Mouse (Mus musculus): Measurements from ENCODE around the gene Dlk2. TPM values are rescaled to one million over a fixed set of nuclear protein-coding genes. Genes with fewer than 3 reads are reported as not detected.

Gene Dlk2
- polyA plus RNA-seq, 1 experiment, result 81.5 TPM

DNA sequence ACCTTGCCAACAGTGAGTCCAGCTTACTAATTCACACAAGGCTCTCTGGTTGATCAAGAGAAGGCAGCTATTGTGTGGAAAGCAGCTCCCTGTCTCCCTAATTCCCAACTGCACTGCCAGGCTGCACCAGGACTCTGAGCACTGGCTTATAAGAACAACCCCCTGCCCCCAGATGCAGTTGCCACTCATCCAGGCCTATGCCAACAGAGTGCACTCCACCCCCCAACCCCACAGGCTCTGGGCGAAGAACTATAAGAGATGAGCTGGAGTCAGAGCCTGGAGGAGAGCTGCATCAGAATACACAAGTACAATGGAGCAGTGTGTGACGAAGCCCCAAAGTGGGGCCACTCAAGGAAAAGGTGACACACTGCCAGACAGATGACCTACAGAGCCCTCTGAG is 25.2 kb upstream of the Dlk2 start:
- DNase-seq (ENCODE audit: extremely low spot score in 1 of 2, low spot score in 1 of 2), result no peak

GRCm38 (mm10) chr17:46272675-46273074 is 24.5 kb upstream of the Dlk2 start:
- no peak for DNase-seq (ENCODE audit: extremely low spot score in 1 of 2, low spot score in 1 of 2)

- peak in 1 of 2 experiments; percentile 72 for DNase-seq (ENCODE audit: extremely low spot score in 1 of 2, low spot score in 1 of 2)
Observed at GRCm38 (mm10) chr17:46273803-46274236, 23.4 kb upstream of the Dlk2 start.

DNA sequence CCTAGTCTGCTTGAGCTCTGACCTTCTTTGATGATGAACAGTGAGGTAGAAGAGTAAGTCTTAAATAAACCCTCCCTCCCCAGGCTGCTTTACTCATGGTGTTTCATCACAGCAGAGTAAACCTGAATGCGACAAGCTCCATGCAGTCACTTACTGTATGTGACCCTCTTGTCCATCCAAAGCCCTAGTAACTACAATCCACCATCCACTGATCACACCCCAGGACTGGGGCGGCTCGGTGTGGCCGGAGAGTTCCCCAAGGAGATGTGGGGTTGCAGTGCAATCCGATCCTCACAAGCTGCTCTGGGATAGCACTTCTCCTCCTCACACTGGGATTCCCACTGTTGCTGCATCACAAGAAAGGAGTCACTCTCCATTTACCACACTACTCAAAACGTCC is 22.8 kb upstream of the Dlk2 start:
- DNase-seq (ENCODE audit: extremely low spot score in 1 of 2, low spot score in 1 of 2), result no peak

DNA sequence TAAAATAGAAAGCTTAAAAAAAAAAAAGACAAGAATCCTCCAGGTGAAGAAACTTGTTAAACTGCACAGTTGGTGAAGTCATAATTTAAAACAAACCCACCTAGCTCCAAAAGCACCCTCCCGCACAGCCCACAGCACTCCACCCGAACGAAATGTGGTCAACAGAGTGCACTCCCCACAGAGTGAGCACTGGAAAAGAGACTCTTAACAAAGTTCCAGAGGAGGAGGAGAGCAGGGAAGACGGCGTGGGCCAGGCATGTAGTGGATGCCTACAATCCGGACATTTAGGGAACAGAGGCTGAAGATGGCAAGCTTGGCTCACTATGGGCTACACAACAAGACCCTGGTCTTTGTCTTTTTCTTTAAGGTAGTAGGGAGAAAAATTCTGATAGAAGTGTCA is 22.2 kb upstream of the Dlk2 start:
- DNase-seq (ENCODE audit: extremely low spot score in 1 of 2, low spot score in 1 of 2), result no peak

DNA sequence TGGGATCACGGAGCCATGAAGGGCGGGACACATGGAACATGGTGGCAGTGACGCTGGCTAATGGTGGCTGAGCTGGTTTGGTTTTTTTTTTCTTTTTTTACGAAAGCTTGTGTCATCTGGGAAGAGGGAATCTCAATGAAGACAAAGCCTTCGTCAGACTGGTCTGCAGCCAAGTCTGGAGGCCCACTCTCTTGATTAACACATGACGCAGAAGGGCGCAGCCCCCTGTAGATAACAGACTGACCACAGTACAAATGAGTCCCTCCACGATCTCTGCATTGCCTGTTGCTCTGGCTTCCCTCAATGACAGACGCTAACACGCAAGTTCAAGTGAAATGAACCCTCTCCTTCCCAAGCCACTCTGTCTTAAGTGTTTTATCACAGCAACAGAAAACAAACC is 21.7 kb upstream of the Dlk2 start:
- no peak for DNase-seq (ENCODE audit: extremely low spot score in 1 of 2, low spot score in 1 of 2)

DNA sequence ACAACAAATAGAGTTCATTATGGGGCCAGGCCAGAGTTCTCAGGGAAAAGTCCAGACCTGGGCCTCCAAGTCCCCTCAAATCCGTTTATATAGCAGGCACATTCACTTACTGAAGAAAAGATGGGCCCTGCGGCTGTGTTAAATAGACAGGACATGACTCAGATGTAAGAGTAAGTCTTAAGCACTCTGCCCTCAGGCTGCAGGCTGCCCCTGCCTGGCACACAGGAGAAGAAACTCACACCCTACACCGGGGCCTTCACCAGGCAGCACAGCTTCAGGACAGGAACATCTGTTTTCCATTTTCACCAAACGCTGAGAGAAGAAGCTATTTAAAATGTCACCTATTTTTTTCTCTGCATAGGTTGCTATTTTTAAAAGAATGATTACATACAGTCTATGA is 19.6 kb upstream of the Dlk2 start:
- no peak for DNase-seq (ENCODE audit: extremely low spot score in 1 of 2, low spot score in 1 of 2)

- DNase-seq (ENCODE audit: extremely low spot score in 1 of 2, low spot score in 1 of 2), result no peak
Observed at GRCm38 (mm10) chr17:46278011-46278765, 19.0 kb upstream of the Dlk2 start.

GRCm38 (mm10) chr17:46282483-46283123 is 14.6 kb upstream of the Dlk2 start, which contains the start of gene Tjap1:
Gene Tjap1 (minus strand): TSS chr17:46283026.
- peak in 1 of 2 experiments; percentile 86 for DNase-seq (ENCODE audit: extremely low spot score in 1 of 2, low spot score in 1 of 2)

GRCm38 (mm10) chr17:46283140-46283539 is 14.1 kb upstream of the Dlk2 start:
- no peak for DNase-seq (ENCODE audit: extremely low spot score in 1 of 2, low spot score in 1 of 2)

DNA sequence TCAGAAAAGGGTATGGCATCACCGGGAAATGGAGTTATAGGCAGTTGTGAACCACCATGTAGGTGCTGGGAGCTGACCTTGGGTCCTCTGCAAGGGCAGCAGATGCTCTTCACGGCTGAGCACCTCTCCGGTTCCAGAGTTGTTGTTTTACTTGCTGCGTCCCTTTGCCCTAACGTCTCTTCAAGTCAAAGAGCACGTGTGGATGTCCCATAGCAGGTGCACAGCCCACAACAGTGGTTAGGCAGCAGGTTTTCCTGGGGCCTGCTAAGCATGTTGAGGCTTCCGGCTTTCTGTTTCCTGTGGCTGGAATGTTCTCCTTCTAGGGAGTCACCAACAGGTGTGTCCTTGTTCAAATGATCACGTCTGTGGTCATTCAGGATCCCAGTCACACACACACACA is 13.3 kb upstream of the Dlk2 start:
- no peak for DNase-seq (ENCODE audit: extremely low spot score in 1 of 2, low spot score in 1 of 2)

DNA sequence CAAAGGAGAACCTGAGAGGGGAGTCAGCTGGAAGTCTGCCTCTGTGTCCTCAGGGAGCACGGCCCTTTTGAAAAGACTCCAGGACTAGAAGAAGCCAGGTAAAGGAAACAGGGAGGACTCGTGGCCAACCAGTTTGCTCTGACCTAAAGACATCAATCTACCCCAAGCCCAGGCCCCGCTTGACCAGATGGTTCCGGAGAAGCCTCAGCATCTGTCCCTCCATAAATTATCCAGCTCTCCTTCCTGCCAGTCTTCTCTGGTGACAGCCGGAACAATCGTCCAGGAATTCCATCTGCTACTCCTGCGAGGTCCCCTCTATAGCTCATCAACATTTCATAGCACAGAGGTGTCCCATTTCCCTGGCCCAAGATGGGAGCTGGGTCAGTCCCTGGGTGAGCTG is 12.6 kb upstream of the Dlk2 start:
- DNase-seq (ENCODE audit: extremely low spot score in 1 of 2, low spot score in 1 of 2), result no peak

GRCm38 (mm10) chr17:46285407-46285806 is 11.8 kb upstream of the Dlk2 start:
- no peak for DNase-seq (ENCODE audit: extremely low spot score in 1 of 2, low spot score in 1 of 2)

DNA sequence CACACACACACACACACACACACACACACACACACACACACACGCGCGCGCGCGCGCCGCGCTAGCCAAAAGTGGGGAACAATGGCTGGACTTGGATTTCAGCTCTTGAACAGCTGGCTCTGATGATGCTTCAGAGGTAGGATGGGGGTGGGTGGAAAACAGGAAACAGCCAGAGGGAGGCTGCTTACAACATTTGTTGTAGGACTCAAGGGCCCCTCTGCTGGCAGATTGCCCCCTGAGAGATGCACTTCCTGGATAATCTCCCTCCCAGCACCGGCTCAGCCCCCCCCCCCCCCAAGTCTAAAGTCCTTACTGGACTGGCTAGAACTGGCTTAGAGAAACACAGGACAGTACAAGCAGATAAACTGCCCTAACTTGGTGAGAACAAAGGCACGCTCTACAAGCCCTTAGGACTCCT is 9.5 kb upstream of the Dlk2 start:
- no peak for DNase-seq (ENCODE audit: extremely low spot score in 1 of 2, low spot score in 1 of 2)

GRCm38 (mm10) chr17:46296601-46297000 is 620 bp upstream of the Dlk2 start:
- no peak for DNase-seq (ENCODE audit: extremely low spot score in 1 of 2, low spot score in 1 of 2)

- no peak for DNase-seq (ENCODE audit: extremely low spot score in 1 of 2, low spot score in 1 of 2)
Observed at GRCm38 (mm10) chr17:46297028-46297363, 225 bp upstream of the Dlk2 start.

GRCm38 (mm10) chr17:46298220-46298913 is 1.1 kb downstream of the Dlk2 start:
- DNase-seq (ENCODE audit: extremely low spot score in 1 of 2, low spot score in 1 of 2), result peak; percentile 66 to 93

DNA sequence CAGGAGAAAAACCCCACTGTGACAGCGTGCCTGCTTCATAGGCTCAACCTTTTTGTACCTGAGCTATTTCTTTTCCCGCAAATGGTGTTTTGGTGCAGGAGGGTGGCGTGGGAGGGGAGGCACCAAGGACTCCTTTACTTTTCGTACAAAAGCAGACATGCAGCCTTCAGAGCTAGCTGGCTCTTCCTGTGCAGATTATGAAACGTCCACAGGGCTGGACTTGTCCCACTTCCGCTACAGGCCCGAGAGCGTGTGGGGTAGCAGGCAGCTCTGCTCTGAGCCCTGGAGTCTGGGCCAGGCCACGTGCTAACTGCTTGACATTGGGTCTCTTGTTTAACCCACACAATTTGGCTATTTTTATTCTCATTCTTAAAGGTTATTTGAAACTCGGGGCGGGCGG is 4.7 kb downstream of the Dlk2 start:
- DNase-seq (ENCODE audit: extremely low spot score in 1 of 2, low spot score in 1 of 2), result peak in 1 of 2 experiments; percentile 49

DNA sequence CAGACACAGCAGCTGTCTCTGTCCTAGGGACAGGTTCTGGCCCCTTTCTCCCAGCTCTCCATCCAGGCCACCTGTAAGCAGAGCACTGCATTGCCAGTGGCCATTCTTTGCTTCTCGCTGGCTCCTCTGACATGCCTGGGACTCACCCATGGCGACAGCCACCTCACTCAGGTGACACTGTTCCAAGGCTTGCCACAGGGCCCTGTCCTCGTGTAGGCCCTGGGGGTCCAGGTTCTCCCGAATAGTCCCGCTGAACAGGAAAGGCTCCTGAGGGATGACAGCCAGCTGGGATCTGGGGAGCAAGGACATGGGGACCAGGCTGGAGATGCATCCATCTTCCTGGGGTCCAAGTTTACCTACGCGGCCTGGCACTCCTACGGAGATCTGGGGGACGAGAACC is 7.0 kb downstream of the Dlk2 start:
- no peak for DNase-seq (ENCODE audit: extremely low spot score in 1 of 2, low spot score in 1 of 2)

DNA sequence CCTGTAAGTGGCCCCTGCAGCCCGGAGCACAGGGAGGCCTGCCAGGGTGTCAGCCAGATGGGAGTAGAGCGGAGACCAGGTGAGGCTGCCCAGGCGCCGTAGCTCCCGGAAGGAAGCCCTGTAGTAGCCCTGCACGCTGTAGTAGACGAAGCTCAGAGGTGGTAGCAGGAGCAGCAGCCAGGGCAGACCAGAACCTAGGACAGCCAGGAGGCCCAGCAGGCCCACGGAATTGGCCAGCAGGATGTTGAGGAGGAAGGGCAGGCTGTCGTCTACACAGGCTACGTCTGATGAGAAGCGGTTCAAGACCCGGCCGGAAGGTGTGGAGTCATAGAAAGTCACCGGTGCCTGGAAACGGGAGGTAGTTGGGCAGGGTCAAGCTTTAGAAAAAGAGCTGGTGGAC is 9.7 kb downstream of the Dlk2 start:
- no peak for DNase-seq (ENCODE audit: extremely low spot score in 1 of 2, low spot score in 1 of 2)

DNA sequence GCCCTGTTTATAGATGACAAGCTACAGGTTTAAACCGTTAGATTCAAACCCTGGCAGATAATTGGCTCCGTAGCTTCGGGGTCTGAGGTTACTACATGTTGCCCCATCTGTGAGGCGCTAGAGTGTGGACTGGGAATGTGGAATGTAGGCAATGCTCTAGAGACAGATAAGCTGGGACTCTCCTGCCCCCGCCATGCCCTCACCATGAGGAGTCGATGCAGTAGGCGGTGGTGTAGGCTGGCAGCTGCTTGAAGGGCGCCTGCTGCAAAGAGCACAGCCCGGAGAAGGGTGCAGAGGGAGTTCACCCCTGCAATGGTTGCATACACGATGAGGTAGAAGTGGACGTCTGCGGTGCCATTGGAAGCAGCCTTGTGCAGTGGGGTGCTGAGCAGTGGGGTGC is 12.6 kb downstream of the Dlk2 start:
- DNase-seq (ENCODE audit: extremely low spot score in 1 of 2, low spot score in 1 of 2), result no peak

DNA sequence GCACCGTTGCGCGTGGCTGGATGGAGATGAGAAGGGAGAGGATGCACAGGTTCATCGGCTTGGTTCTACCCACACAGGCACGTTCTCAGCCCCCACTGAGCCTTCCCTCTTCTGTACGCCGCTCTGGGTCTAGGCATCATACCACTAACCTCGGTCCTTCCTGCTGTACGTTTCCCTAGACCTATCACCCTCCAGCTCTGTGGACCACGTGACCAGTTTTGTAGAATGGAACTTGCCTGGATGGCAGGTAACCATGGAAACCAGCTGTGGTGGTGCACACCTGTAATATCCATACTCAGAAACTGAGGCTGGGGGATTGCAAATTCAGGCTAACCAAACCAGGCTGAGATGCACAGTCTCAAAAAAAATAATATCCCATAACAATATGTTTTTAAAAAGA is 13.3 kb downstream of the Dlk2 start:
- DNase-seq (ENCODE audit: extremely low spot score in 1 of 2, low spot score in 1 of 2), result no peak
